Mouse (Mus musculus): ENCODE results near the gene Aifm2.

Aifm2 gene

DNA sequence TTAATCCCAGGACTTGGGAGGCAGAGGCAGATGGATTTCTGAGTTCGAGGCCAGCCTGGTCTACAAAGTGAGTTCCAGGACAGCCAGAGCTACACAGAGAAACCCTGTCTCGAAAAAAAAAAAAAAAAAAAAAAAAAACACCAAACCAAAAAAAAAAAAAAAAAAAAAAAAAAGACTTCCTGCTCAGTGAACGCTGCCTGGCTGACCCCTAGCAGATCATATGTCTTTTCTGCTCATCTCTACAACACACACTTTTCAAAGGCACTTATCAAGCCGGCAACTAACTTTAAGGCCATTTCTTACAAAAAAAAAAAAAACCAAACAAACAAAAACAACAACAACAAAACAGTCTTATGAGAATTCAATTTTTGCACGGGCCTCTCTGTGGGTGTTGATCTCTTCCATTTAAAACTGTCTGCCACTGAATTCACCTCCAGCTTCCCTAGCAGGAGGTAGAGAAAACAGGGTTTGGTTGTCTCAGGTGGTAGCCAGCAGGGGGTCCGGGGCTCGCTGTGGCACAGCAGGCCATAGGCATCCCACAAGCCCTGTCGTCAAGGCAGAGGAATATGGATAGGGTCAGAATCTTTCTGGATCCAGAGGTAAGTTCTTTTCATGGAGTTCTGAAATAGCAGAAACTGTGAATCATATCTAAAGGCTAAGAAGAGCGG, 66.5 kb downstream of the Aifm2 start:
- DNase-seq: no peak

DNA sequence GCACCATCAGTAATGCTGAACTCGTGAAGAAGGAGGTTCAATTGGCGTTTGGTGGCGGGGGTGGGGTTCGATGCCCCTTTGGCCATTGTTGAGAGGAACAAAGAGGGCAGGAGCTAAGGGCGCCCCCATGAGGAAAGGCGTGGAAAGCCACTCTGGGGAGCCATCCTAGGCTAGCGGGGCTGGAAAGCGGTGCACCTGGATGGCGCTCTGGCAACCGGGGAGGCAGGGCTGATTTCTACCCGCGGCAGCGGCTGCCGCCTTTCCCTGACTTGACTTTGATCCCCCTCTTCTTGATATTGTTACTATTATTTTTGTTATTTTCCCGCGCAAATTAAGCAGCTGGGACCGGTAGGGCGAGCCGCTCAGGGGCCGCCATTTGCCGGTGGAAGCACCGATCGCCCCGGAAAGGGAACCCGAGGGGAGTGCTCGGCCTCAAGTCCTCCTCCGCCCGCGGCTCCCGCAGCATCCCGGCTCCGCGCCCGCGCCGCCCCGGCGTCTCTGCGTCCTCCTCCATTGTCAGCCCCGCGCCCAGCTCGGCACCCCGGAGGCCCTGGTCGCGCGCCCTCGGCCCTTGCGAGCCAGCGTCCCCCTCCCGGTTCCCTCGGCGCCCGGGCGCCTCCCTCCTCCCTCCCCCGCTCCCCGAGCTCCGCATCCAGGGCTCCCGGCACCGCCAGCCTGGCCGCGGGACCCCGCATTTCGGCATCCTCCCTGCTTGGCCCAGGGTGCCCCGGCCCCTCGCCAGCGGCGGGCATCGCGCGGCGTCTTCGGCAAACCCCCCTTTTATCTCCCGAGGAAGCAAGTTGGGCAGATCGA, 67.9 kb downstream of the Aifm2 start:
- peak; percentile 31 to 60 for DNase-seq

DNA sequence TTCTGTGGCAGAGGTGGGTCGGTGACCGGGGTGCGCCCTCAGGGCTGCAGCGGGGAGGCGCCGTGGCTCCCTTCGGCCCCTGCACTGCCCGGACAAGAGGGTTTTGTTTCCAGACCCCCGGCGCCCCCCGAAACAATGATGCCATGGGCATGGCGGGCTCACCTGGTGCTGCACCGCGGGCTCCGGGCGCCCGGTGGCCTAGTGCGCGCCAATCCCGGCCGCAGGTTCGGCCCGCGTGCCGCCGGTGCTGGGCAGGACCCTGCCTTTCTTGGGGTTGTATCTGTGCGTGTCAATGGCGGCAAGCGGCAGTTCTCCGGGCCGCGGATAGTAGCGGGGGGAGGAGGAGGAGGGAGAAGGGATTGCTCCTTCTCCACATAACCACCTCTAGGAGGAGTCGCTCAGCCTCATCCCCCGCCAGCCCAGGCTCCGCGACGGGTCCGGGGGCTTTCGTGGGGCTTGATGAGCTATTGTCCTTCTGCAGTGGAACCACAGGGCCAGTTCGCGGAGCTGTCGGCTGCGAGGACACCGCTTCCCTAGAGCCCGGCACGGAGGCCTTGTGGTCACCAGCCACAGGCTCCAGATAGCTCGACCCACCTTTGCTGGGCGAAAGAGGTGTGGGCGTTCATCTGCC, 68.7 kb downstream of the Aifm2 start, which contains the start of gene H2afy2:
Gene H2afy2 (minus strand): TSS at position 527 of the 631 bp plus-strand sequence.
- peak; percentile 24 to 60 for DNase-seq

DNA sequence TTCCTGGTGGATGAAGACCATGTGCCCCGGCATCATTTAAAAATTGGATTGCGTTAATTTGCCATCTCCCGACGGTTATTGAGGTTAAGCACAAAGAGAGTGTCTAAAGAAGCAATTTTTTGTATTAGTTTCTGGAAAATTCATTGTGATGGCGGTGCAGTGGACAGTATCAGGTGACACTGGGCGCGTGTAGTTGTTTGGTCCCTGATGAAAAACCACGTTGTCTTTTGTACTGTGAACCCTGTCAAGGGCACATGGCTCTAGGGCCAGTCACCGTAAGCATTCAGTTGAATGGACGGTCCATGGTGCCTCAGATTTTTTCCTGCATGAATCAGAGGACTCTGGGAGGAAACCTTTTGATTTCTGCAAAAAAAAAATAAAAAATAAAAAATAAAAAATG, 69.4 kb downstream of the Aifm2 start:
- no peak for DNase-seq

DNA sequence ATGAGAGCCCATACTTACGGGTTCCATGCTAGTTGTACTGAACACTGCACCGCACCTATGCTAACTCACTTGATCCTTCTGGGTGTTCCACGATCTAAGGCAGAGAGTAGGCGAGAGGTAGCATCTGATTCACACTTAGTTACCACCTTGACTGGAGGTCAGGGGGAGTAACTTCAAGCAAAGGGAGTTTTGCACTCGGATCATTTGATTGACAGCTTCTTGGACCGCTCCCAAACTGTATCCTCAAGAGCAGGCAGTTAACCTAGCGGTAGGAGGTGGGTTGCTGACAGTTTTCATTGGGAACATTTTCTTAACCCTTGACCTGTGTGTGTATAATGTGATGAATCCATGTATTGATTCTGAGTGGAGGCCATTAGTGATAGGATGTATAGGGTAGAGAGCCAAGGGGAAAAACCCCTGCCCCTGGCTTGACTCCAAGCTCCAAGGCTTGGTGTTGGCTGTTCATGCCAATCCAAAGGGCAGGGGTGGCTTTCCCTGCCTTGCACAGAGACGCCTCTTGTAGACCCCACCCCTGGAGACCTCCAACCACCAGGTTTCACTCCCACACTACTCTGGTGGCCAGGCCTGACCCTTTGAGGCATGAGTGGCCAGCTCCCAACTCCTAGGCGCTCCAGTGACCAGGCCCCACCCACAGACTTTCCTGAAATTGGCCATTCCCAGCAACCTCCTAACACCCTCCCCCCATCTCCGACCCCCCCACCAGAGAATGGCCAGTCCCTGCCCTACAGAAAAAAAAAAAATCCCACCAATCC, 72.7 kb downstream of the Aifm2 start:
- no peak for DNase-seq

DNA sequence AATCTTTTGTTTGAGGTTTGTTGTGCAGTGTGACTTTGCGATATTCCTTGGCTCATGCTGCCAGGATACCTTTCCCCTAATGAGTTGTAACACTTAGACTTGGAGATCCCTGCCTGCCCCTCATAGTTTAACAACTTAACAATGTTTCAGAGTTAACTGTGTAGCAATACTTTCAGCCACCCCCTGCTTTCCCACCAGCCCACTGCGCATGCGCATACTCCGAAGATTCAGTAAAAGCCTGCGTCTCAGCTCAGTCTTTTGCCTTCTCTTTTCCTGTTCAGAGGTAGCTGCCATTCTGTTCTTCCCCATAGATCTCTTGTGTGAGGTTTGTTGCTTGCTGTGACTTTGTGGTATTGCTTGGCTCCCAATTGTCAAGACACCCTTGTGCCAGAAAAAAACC, 73.4 kb downstream of the Aifm2 start:
- DNase-seq: no peak
